Mouse (Mus musculus) duodenum, adult 2 months (tissue): ENCODE measurements around the gene Hist1h2ad. TPM values are rescaled to one million over a fixed set of nuclear protein-coding genes. Genes with fewer than 3 reads are reported as not detected.

Experiments used
- polyA plus RNA-seq: library from polyadenylated mRNA; depleted of rRNA; stranded (reverse); fragments of >200 nt; gene quantifications from 2 replicates; pipeline ENCODE4 v1.2.3, GENCODE M21; 2012; ENCODE audit warnings: low replicate concordance; rRNA removed

The Hist1h2ad gene
- polyA plus RNA-seq, result 3.7 and 15.3 TPM in 2 replicates

GRCm38 (mm10) chr13:23573898-23574524 lies at the start of gene Hist1h2ad, which contains the start of gene Hist1h2bf:
TSS of gene Hist1h2ad (plus strand) at chr13:23574381.
TSS of gene Hist1h2bf (minus strand) at chr13:23574196.

GRCm38 (mm10) chr13:23530901-23531875 lies 43.0 kb upstream of the Hist1h2ad start, which contains the start of gene Hist1h4h:
TSS of gene Hist1h4h (plus strand) at chr13:23531050.

DNA sequence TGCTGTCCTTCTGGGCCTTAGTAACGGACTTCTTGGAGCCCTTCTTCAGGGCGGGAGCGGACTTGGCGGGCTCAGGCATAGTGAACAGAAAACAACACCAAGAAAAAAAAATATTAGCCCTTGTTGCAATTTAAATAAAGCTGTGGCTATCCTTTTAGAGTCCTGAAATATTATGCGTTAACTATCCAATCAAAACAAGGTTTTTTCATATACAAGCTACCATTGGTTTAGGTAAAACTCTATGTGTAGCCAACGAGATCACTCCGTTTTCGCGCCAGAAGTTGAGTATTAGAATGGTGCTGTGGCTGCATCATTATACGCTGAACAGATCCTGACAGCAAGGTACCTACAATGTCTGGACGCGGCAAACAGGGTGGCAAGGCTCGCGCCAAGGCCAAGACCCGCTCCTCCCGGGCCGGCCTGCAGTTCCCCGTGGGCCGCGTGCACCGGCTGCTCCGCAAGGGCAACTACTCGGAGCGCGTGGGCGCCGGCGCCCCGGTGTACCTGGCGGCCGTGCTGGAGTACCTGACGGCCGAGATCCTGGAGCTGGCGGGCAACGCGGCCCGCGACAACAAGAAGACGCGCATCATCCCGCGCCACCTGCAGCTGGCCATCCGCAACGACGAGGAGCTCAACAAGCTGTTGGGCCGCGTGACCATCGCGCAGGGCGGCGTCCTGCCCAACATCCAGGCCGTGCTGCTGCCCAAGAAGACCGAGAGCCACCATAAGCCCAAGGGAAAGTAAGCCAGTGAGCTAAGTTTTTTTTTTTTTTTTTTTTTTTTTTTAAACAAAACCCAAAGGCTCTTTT lies 40.4 kb upstream of the Hist1h2ad start, which contains the start of gene Hist1h2af:
TSS of gene Hist1h2af (plus strand) at position 347 of the 808 bp plus-strand sequence.

DNA sequence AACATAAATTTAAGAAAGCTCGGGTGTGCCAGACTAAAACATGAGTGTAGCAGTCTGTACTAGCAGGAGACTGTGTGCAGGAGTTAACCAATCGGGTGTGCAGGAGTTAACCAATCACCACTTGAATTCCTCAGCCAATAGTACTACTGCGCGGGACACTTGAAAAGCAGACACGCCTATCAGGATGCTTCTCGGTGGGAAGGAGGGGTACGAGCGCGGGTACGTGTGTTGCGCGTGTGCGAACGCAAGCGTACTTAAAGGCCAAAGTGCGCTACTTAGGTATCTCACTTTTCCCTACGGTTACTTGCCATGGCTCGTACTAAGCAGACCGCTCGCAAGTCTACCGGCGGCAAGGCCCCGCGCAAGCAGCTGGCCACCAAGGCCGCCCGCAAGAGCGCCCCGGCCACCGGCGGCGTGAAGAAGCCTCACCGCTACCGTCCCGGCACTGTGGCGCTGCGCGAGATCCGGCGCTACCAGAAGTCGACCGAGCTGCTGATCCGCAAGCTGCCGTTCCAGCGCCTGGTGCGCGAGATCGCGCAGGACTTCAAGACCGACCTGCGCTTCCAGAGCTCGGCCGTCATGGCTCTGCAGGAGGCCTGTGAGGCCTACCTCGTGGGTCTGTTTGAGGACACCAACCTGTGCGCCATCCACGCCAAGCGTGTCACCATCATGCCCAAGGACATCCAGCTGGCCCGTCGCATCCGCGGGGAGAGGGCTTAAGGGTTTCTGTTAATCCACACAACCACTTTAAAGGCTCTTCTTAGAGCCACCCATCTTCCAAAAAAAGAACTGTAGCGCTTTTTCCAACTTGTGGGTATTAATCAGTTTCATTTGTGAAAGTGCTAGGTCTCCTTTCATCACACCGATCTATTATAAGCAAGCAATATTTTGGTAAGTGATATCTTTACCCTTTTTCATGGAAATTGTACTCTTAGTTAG lies 38.8 kb upstream of the Hist1h2ad start, which contains the start of gene Hist1h3g:
TSS of gene Hist1h3g (plus strand) at position 286 of the 939 bp plus-strand sequence.

GRCm38 (mm10) chr13:23542999-23543607 lies 31.1 kb upstream of the Hist1h2ad start, which contains the start of gene Hist1h2bh:
TSS of gene Hist1h2bh (minus strand) at chr13:23543392.

DNA sequence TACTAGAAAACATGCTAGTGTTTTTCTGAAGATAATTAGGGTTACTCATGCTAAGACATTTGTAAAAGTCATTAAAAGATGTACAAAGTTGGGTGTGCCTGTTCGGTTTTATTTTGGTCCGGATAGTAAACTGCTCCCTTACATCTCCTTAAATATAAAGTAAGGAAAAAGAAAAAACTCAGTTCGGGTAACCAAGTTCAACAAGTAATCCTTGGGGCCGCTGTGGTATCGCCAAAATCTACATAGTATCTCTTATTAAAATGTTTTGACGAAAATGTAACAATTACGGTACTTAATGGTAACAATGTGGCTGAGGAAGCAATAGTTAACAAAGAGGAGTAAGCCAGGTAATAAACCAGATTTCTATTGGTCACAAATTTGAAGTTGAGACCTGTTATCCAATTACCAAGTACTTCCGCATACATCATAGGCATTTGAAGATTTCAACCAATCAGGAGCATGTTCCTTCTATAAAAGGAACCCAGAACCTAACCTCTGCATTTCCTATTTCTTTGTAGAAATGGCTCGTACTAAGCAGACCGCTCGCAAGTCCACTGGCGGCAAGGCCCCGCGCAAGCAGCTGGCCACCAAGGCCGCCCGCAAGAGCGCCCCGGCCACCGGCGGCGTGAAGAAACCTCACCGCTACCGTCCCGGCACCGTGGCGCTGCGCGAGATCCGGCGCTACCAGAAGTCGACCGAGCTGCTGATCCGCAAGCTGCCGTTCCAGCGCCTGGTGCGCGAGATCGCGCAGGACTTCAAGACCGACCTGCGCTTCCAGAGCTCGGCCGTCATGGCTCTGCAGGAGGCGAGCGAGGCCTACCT lies 30.0 kb upstream of the Hist1h2ad start, which contains the start of gene Hist1h3f:
TSS of gene Hist1h3f (plus strand) at position 88 of the 822 bp plus-strand sequence.

GRCm38 (mm10) chr13:23551146-23551834 lies 22.9 kb upstream of the Hist1h2ad start, which contains the start of gene Hist1h4f:
TSS of gene Hist1h4f (minus strand) at chr13:23551648.

DNA sequence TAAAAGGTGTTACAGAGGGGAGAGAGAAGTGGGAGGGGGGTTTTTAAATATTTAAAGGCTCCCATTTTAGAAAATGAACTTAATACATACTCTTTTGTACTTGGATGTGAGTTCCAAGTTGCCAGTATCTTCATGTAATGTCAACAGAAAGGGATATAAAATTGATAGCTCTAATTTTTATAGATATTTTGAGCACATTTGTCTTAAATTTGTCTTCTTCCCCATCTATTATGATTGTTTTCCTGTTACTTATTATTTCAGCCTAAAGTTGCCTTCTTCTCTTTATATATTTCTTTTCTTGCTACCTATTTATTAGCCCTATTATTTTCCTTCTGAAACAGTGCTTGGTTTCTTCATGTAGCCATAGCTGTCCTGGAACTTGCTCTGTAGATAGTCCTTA lies 21.2 kb upstream of the Hist1h2ad start, which contains the start of gene Hist1h1d:
TSS of gene Hist1h1d (plus strand) at position 301 of the 400 bp plus-strand sequence.

DNA sequence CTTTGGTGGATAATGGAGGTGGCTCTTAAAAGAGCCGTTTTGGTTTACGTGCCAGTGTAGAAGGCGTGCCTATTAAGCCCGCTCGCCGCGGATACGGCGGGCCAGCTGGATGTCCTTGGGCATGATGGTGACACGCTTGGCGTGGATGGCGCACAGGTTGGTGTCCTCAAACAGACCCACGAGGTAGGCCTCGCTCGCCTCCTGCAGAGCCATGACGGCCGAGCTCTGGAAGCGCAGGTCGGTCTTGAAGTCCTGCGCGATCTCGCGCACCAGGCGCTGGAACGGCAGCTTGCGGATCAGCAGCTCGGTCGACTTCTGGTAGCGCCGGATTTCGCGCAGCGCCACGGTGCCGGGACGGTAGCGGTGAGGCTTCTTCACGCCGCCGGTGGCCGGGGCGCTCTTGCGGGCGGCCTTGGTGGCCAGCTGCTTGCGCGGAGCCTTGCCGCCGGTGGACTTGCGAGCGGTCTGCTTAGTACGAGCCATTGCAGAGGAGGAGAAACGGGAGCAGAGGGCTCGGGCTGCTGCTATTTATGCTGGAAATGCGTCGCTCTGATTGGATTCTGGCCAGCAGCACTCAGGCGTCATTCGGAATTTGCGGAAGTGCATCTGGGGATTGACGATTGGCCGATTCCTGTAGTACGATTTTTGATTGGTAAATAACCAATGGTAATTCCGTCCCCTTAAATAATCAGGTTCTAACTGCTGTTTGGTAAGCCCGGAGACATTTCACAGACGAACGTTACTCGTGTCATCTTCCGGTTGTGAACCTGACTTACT lies 12.1 kb upstream of the Hist1h2ad start, which contains the start of gene Hist1h3e:
TSS of gene Hist1h3e (minus strand) at position 487 of the 777 bp plus-strand sequence.

GRCm38 (mm10) chr13:23571022-23571503 lies 3.1 kb upstream of the Hist1h2ad start, which contains the start of the genes Hist1h2ae and Hist1h2bg:
TSS of gene Hist1h2ae (minus strand) at chr13:23571220.
TSS of gene Hist1h2bg (plus strand) at chr13:23571396.

GRCm38 (mm10) chr13:23575271-23575851 lies 1.2 kb downstream of the Hist1h2ad start, which contains the start of gene Hist1h3d:
TSS of gene Hist1h3d (plus strand) at chr13:23575763.

DNA sequence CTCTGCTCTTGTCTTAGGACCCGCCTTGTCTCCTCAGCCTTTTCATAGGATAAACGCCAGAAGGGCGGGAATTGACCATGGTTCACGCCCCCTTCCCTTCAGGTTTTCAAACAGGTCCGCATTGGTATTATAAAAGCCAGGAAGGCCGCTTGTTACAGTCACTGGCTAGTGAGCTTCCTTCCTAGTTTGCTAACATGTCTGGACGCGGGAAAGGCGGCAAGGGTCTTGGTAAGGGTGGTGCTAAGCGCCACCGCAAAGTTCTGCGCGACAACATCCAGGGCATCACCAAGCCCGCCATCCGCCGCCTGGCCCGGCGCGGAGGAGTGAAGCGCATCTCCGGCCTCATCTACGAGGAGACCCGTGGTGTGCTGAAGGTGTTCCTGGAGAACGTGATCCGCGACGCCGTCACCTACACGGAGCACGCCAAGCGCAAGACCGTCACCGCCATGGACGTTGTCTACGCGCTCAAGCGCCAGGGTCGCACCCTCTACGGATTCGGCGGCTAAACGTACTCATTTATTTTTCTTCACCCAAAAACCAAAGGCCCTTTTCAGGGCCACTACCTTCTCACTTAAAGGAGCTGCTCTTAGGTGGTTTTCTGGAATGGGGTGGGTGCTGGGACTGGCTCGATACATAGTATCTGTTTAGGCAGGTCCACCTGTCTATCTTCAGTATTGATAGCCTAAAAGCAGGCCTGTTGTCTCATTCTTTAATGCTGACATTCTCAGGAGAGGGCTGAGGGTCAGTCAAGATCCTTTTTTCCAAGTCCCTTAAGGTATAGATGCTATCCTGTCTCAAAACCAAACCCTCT lies 7.4 kb downstream of the Hist1h2ad start, which contains the start of gene Hist1h4d:
TSS of gene Hist1h4d (plus strand) at position 191 of the 811 bp plus-strand sequence.

GRCm38 (mm10) chr13:23620733-23621531 lies 46.8 kb downstream of the Hist1h2ad start, which contains the start of gene Hist1h2be:
TSS of gene Hist1h2be (minus strand) at chr13:23621124.

GRCm38 (mm10) chr13:23622175-23622671 lies 48.0 kb downstream of the Hist1h2ad start, which contains the start of gene Hist1h1e:
TSS of gene Hist1h1e (minus strand) at chr13:23622558.

